Mouse (Mus musculus) myocyte (in vitro differentiated cells): Measurements from ENCODE around the gene Gm10837. TPM values are rescaled to one million over a fixed set of nuclear protein-coding genes. Genes with fewer than 3 reads are reported as not detected.

Experiments
- H3K27me3 ChIP-seq: one replicate; pipeline ENCODE4 v1.6.1; 2011; ENCODE audit not compliant: control insufficient read depth, insufficient read depth, insufficient read length
- H3K36me3 ChIP-seq: one replicate; pipeline ENCODE4 v1.6.1; 2011; ENCODE audit not compliant: control insufficient read depth, insufficient read depth
- H3K4me2 ChIP-seq: one replicate; pipeline ENCODE4 v1.6.1; 2011; ENCODE audit warnings: low read depth, control low read depth
- H3K4me3 ChIP-seq: one replicate; pipeline ENCODE4 v1.5.1; 2011; ENCODE audit warnings: mild to moderate bottlenecking, control low read depth, moderate library complexity
- H3K79me2 ChIP-seq: one replicate; pipeline ENCODE4 v1.6.1; 2011; ENCODE audit not compliant: control insufficient read depth, insufficient read depth
- H3ac ChIP-seq: one replicate; pipeline ENCODE4 v1.6.1; 2011; ENCODE audit not compliant: control insufficient read depth, insufficient read length
- CEBPB ChIP-seq: IDR thresholded peaks from 2 replicates; pipeline ENCODE4 v1.6.1; 2011; ENCODE audit warnings: mild to moderate bottlenecking, moderate library complexity; ENCODE audit not compliant: poor library complexity, insufficient read depth, severe bottlenecking
- E2F4 ChIP-seq: IDR thresholded peaks from one replicate; pipeline ENCODE4 v1.6.1; 2011; ENCODE audit warnings: mild to moderate bottlenecking, control low read depth, moderate library complexity; ENCODE audit not compliant: insufficient read depth
- MAX ChIP-seq: IDR thresholded peaks from one replicate; pipeline ENCODE4 v1.6.1; 2011; ENCODE audit warnings: low read depth, mild to moderate bottlenecking, control low read depth
- MYOD1 ChIP-seq, 3 experiments: IDR thresholded peaks; one replicate each; pipeline ENCODE4 v1.6.1; 2011; ENCODE audit warnings: control low read depth in 2 of 3, low read depth in 2 of 3, mild to moderate bottlenecking in 2 of 3, moderate library complexity in 1 of 3; ENCODE audit not compliant: insufficient read length in 2 of 3, control insufficient read depth in 1 of 3
- MYOG ChIP-seq, 3 experiments: IDR thresholded peaks; one replicate each; pipeline ENCODE4 v1.6.1; 2011; ENCODE audit warnings: control low read depth in 2 of 3, low read depth in 2 of 3, mild to moderate bottlenecking in 2 of 3; ENCODE audit not compliant: insufficient read length in 2 of 3, control insufficient read depth in 1 of 3, insufficient read depth in 1 of 3
- POLR2A ChIP-seq: IDR thresholded peaks from one replicate; pipeline ENCODE4 v1.6.1; 2011; ENCODE audit warnings: low read depth, mild to moderate bottlenecking, control low read depth, moderate library complexity; ENCODE audit not compliant: insufficient read length
- POLR2AphosphoS2 ChIP-seq: IDR thresholded peaks from one replicate; pipeline ENCODE4 v1.6.1; 2011; ENCODE audit warnings: low read depth, control low read depth; ENCODE audit not compliant: insufficient read length
- REST ChIP-seq: IDR thresholded peaks from one replicate; pipeline ENCODE4 v1.6.1; 2011; ENCODE audit warnings: mild to moderate bottlenecking, control low read depth, moderate library complexity; ENCODE audit not compliant: insufficient read depth, insufficient read length
- SRF ChIP-seq: IDR thresholded peaks from one replicate; pipeline ENCODE4 v1.6.1; 2011; ENCODE audit warnings: low read depth; ENCODE audit not compliant: control insufficient read depth, insufficient read length
- TCF12 ChIP-seq: IDR thresholded peaks from one replicate; pipeline ENCODE4 v1.6.1; 2011; ENCODE audit warnings: mild to moderate bottlenecking, control low read depth; ENCODE audit not compliant: poor library complexity, insufficient read depth, severe bottlenecking
- TCF3 ChIP-seq: IDR thresholded peaks from one replicate; pipeline ENCODE4 v1.6.1; 2011; ENCODE audit warnings: low read depth, control low read depth; ENCODE audit not compliant: insufficient read length
- USF1 ChIP-seq: IDR thresholded peaks from one replicate; pipeline ENCODE4 v1.6.1; 2011; ENCODE audit warnings: low read depth, mild to moderate bottlenecking, control low read depth, moderate library complexity
- polyA plus RNA-seq: library from polyadenylated mRNA; unstranded; fragments of >200 nt; fragmentation: generic; extraction: Trizol; gene quantifications from one replicate; pipeline ENCODE4 v1.2.1, GENCODE M21; 2012; ENCODE audit warnings: missing spikeins

Gm10837 gene
- polyA plus RNA-seq, 1 experiment, result not detected

DNA sequence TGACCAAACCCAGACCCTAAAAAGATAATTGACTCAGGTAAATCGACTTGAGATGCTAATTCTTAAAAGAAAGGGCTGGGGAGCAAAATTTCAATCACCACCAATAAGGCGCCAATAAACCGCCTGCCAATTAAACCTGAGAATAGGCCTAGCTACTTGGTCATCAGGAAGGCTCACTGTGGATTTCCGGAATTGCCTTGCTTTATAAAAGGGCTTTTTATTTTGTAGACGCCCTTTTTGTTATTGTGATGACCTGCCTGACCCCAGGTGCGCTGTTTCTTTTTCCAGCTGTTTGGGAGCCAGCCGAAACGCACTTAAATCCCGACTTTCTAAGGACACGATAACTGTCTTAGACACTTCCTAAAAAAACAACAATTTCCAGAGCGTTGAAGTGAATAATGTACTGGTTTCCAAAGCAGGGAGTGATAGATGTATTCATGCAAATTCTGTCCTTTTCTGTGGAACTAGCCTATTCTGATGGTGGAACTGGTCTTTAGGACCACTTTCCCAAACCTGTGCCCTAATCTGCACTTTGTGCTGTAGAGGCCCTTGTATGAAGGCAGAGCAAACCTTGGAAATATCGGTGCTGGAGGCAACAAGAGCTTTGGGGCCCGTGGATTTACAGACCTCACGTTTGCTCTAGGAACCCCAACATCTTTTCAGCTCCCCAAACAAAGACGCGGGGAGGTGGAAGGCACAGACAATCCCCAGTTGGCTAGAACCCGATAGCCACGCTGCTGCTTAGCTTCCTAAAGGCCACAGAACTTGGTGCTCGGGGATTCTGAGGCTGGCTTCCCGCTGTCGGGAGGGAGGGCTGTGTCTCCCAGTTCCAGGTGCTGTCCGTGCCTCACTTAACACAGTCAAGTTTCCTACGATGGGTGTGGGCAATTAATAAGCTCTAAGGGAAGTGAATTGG, 22.2 kb upstream of the Gm10837 start:
- Histone ChIP-seq H3K27me3 (peaks cover 19% of the 10 kb centered on the region), H3K4me3 (no peak overlapping the region), H3K36me3 (no peaks in the 10 kb centered on the region), H3ac (no peak overlapping the region), H3K4me2 (no peak overlapping the region), H3K79me2 (no peaks in the 10 kb centered on the region)
- TF ChIP-seq POLR2AphosphoS2, result no peak
- TF ChIP-seq TCF3, result no peak
- no peak for TF ChIP-seq SRF
- no peak for TF ChIP-seq TCF12
- no peak for TF ChIP-seq POLR2A
- TF ChIP-seq USF1, result no peak

DNA sequence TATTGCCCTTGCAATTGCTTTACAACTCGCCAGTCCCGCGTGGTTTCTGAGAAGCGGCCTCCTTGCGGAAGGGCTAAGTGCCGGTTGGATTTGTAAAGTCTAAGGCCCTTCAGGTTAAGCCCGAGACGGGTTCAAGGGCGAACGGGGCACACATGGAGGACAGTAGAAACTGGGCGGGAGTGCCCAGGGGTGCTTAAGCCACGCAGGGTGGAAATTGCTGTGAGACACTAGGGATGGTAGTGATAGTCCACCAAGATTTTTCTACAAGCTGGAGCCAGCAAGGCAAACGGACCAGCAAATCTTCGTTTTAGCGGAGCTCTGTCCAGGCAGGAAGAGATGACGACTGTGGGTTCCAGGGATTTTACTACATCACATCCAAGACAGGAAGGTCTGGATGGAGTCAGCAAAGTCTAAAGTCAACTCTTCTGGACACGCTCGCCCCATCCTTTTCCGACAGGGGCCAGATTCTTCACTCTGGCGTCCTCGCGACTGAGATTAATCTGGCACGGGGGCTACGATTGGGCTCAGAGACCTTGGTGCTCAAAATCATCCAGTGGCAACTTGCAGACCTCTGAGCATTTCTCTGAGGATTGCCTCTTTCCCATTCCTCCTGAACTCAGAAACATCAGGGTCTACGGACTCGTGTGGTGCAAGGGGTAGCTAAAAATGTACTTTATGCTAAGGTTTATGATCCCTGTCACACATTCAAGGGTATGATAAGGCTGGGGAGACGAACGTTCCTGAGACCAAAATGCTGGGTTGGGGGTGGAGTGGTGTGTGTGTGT, 21.2 kb upstream of the Gm10837 start:
- Histone ChIP-seq H3K4me3 (no peak overlapping the region), H3K4me2 (no peak overlapping the region), H3ac (no peak overlapping the region), H3K27me3 (peaks cover 19% of the 10 kb centered on the region), H3K36me3 (no peaks in the 10 kb centered on the region), H3K79me2 (no peaks in the 10 kb centered on the region)
- TF ChIP-seq POLR2A, result no peak

GRCm38 (mm10) chr14:122471449-122472085, 18.8 kb upstream of the Gm10837 start:
- Histone ChIP-seq H3K4me2 (no peak overlapping the region), H3ac (no peak overlapping the region), H3K27me3 (peaks cover 34% of the 10 kb centered on the region), H3K36me3 (no peaks in the 10 kb centered on the region), H3K4me3 (no peak overlapping the region), H3K79me2 (no peaks in the 10 kb centered on the region)
- TF ChIP-seq MAX (no peak), POLR2AphosphoS2 (no peak), USF1 (no peak), TCF3 (no peak), TCF12 (no peak), CEBPB (no peak), E2F4 (no peak), REST (no peak), SRF (no peak), MYOD1 (IDR thresholded peaks at IDR 0.05; ENCODE audit: control insufficient read depth in 1 of 3, insufficient read length in 2 of 3, low read depth in 2 of 3) (no peak), POLR2A (no peak), MYOG (IDR thresholded peaks at IDR 0.05; ENCODE audit: control insufficient read depth in 1 of 3, insufficient read depth in 1 of 3, insufficient read length in 2 of 3, low read depth in 2 of 3) (no peak)

- Histone ChIP-seq H3K79me2 (peaks cover 6% of the 10 kb centered on the region), H3K4me2 (no peak overlapping the region), H3ac (no peak overlapping the region), H3K27me3 (peaks cover 37% of the 10 kb centered on the region), H3K4me3 (no peak overlapping the region), H3K36me3 (no peaks in the 10 kb centered on the region)
- TF ChIP-seq TCF3 (no peak), REST (no peak), E2F4 (no peak), CEBPB (no peak), MYOD1 (IDR thresholded peaks at IDR 0.05; ENCODE audit: control insufficient read depth in 1 of 3, insufficient read length in 2 of 3, low read depth in 2 of 3) (no peak), USF1 (no peak), POLR2A (no peak), POLR2AphosphoS2 (no peak), SRF (no peak), MYOG (IDR thresholded peaks at IDR 0.05; ENCODE audit: control insufficient read depth in 1 of 3, insufficient read depth in 1 of 3, insufficient read length in 2 of 3, low read depth in 2 of 3) (no peak), TCF12 (no peak), MAX (no peak)
Observed at GRCm38 (mm10) chr14:122472161-122472560, 18.2 kb upstream of the Gm10837 start.

DNA sequence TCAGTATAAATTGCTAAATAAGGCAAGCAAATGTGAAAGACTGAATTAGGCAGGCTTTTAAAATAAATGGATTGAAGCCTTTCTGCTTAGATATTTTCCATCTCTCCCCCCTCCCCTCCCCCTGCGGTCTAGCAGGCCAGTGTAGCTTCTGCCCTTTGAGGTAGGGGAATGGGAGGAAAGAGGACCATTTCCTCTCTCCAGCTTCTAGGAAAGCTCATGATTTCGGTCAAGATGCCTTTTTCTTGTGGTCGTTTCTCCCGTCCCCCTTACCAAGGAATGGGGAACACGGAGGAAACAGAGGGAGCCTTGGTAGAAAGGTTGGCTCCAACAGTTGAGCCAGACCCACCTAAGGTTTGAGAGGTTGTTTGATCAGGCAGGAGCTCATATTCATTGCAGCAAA, 17.7 kb upstream of the Gm10837 start:
- H3K4me2 ChIP-seq, result no peak overlapping the region
- peaks cover 37% of the 10 kb centered on the region for H3K27me3 ChIP-seq

More for the DNA sequence above, 17.7 kb upstream of the Gm10837 start:
- Histone ChIP-seq H3K79me2 (peaks cover 7% of the 10 kb centered on the region), H3K4me3 (no peak overlapping the region), H3ac (no peak overlapping the region), H3K36me3 (no peaks in the 10 kb centered on the region)
- no peak for TF ChIP-seq REST
- no peak for TF ChIP-seq TCF12
- TF ChIP-seq POLR2A, result no peak
- TF ChIP-seq SRF, result no peak
- no peak for TF ChIP-seq MYOD1 (IDR thresholded peaks at IDR 0.05; ENCODE audit: control insufficient read depth in 1 of 3, insufficient read length in 2 of 3, low read depth in 2 of 3)
- TF ChIP-seq MAX, result no peak
- no peak for TF ChIP-seq E2F4
- no peak for TF ChIP-seq TCF3
- TF ChIP-seq POLR2AphosphoS2, result no peak
- TF ChIP-seq MYOG (IDR thresholded peaks at IDR 0.05; ENCODE audit: control insufficient read depth in 1 of 3, insufficient read depth in 1 of 3, insufficient read length in 2 of 3, low read depth in 2 of 3), result no peak
- no peak for TF ChIP-seq CEBPB
- no peak for TF ChIP-seq USF1
